Mouse (Mus musculus): Measurements from ENCODE around the gene Atp6ap2. TPM values are rescaled to one million over a fixed set of nuclear protein-coding genes. Genes with fewer than 3 reads are reported as not detected.

The Atp6ap2 gene
- total RNA-seq, 1 experiment from 2014 or later = 94.3 TPM

Other genes with a start within 250 kb of the Atp6ap2 start
- 24.6 to 41.0 TPM (median 36.6 TPM) in 3 replicates for gene 1810030O07Rik, start 85.9 kb downstream of the Atp6ap2 start, total RNA-seq (2017)
- 10.7 to 24.7 TPM (median 15.0 TPM) in 3 replicates for gene Med14, start 174.3 kb downstream of the Atp6ap2 start, total RNA-seq (2017)